In the genomic region with DNA sequence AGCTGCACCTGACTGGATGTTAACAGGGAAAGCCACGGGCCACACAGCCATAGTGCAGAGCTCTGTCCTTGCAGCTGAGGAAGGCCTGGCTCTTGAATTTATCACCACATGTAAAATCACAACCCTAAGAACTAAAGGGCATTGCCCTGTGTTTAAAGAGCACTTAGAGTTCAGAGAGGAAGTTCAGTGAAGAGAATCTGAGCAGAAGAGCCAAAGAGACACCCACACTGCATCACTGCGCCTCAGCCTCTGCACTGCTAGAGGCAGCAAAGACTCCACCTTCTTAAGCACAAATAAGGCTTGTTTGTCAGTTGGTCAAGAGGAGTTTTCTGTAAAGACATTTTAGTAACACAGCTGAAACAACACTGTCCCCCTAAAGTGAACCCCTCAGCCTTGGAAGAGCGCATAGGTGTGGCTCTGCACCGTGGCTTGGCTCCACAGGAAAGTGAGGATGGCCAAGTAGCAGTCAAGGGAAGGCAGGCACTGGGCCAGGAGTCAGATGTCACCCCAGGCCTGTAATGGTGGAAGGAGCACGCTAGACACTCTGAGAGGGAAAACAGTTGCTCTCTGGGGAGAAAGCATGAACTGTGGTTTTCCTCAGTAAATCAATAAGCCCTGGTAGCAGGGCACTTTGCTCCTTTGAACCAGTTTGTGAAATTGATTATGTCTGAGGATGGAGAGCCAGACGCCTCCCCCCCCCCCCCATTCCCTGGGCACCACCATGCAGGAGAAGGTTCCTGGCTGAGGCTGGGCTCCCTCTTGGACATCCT, we compare ENCODE assay signal across 10 mouse cellular contexts. TPM values are rescaled to one million over a fixed set of nuclear protein-coding genes. Genes with fewer than 3 reads are reported as not detected.
DNase-seq lines count a peak whose midpoint lies in the region; ATAC-seq lines count a peak whose summit lies in the region.
"Had no signal": no experiment of that assay in that cellular context is flagged by ENCODE, and none has a peak within 500 bp of the region (broad histone marks: within the 10 kb centered on the region; RNA-seq: fewer than 3 reads in every experiment).

No protein-coding gene starts in this region.

- WGBS in liver, embryonic 15.5 days (ENCODE audit: insufficient replicate concordance): 58% methylated on average over 6 of the region's 6 CpGs

- no peak for ATAC-seq in liver, embryonic 15.5 days (ENCODE audit: insufficient read depth)
- ATAC-seq in megakaryocyte progenitor cell, adult 5-6 weeks (replicated peaks; ENCODE audit: poor library complexity): no peak

- H3K36me3 ChIP-seq in liver, embryonic 15.5 days (replicated peaks): no peaks in the 10 kb centered on the region
- H3K36me3 ChIP-seq: neural tube, embryonic 13.5 days had no signal

- no peaks in the 10 kb centered on the region for H3K9me3 ChIP-seq in liver, embryonic 15.5 days (replicated peaks)
- H3K9me3 ChIP-seq: neural tube, embryonic 13.5 days had no signal

- H3K4me1 ChIP-seq in liver, embryonic 15.5 days (replicated peaks): peaks cover 10% of the 10 kb centered on the region; the same call in 1 of the 2 replicates

- peaks cover 62% of the 10 kb centered on the region for H3K27me3 ChIP-seq in liver, embryonic 15.5 days

- H3K9ac ChIP-seq in liver, embryonic 15.5 days: no peak overlapping the region
- H3K9ac ChIP-seq: neural tube, embryonic 13.5 days had no signal

- H3K4me2 ChIP-seq in liver, embryonic 15.5 days: no peak overlapping the region

- no peak overlapping the region for H3K4me3 ChIP-seq in liver, embryonic 15.5 days (replicated peaks)
- H3K4me3 ChIP-seq: neural tube, embryonic 13.5 days had no signal

- peak overlapping the region; percentile 14; the same call in 1 of the 2 replicates for H3K27ac ChIP-seq in liver, embryonic 15.5 days (replicated peaks)
- H3K27ac ChIP-seq: neural tube, embryonic 13.5 days had no signal

- DNase-seq in left cerebral cortex, postnatal 4 days: peak; percentile 69
- DNase-seq in left cerebral cortex, postnatal 36 days (ENCODE audit: low spot score in 2 of 2): no peak
- DNase-seq in adrenal gland, postnatal 25 days: peak; percentile 55
- DNase-seq in heart, adult 18-20 months: peak; percentile 86 to 87
- no peak for DNase-seq in yolk sac, embryonic 10.5 days (ENCODE audit: low spot score)
- DNase-seq in embryo, embryonic 10 days (ENCODE audit: low spot score): no peak

- intact Hi-C loops in left cerebral cortex, postnatal 4 days (cut with DNase I): no loop called here
- intact Hi-C loops in left cerebral cortex, postnatal 36 days (cut with DNase I): no loop called here

RNA-seq across cellular contexts. Expression of a gene that starts 5.8 kb away (rescaled TPM):
- 1 to 10 TPM; 9.0 to 9.9 TPM for total RNA-seq in left cerebral cortex, postnatal 4 days (2021)
- total RNA-seq in left cerebral cortex, postnatal 36 days (2021): 10 to 100 TPM; 30.2 to 31.6 TPM
- total RNA-seq in adrenal gland, postnatal 25 days (2021): 95.7 and 112 TPM in 2 replicates
- 10 to 100 TPM; 28.7 to 37.5 TPM for total RNA-seq in heart, adult 18-20 months (2021)
- polyA plus RNA-seq in liver, embryonic 15.5 days (2015; fragmentation: Nextera tagmentation; extraction: Ambion mirVana): 7.5 and 8.2 TPM in 2 replicates
- total RNA-seq in megakaryocyte progenitor cell, adult 5-6 weeks (2015): 0.68 and 2.0 TPM in 2 replicates
- total RNA-seq in megakaryocyte progenitor cell, adult 5-6 weeks (2017): 0.88 and 1.1 TPM in 2 replicates

RNA-seq across cellular contexts. Expression of a gene that starts 36.1 kb away (rescaled TPM):
- total RNA-seq in left cerebral cortex, postnatal 4 days (2021): not detected
- not detected for total RNA-seq in left cerebral cortex, postnatal 36 days (2021)
- not detected in 2 replicates for total RNA-seq in adrenal gland, postnatal 25 days (2021)
- total RNA-seq in heart, adult 18-20 months (2021): not detected
- polyA plus RNA-seq in liver, embryonic 15.5 days (2015; fragmentation: Nextera tagmentation; extraction: Ambion mirVana): 0.10 TPM in 1 of 2 replicates, not detected in the other
- not detected in 2 replicates for total RNA-seq in megakaryocyte progenitor cell, adult 5-6 weeks (2015)
- total RNA-seq in megakaryocyte progenitor cell, adult 5-6 weeks (2017): not detected in 2 replicates
- polyA plus RNA-seq: gonadal fat pad, adult 2 months; neural tube, embryonic 13.5 days had no signal

Comparison
In these comparisons a context has a peak if more than half of its experiments do, and no peak if none do; other contexts are left out.
1. DNase-seq: peak in left cerebral cortex, postnatal 4 days (single experiment), adrenal gland, postnatal 25 days (single experiment) and heart, adult 18-20 months (2 of 2); none in left cerebral cortex, postnatal 36 days (0 of 2), yolk sac, embryonic 10.5 days (single experiment) and embryo, embryonic 10 days (single experiment).